Mouse (Mus musculus) right cerebral cortex, postnatal 25 days (tissue): ENCODE results near the gene Pias1.

ENCODE experiments used
- DNase-seq: peaks from one replicate; pipeline ENCODE4 v3.0.0; 2022

Gene Pias1

GRCm38 (mm10) chr9:62851571-62851970 is 136.2 kb downstream of the Pias1 start:
- no peak for DNase-seq

GRCm38 (mm10) chr9:62848641-62849040 is 139.1 kb downstream of the Pias1 start:
- no peak for DNase-seq

- peak; percentile 73 for DNase-seq
Measured at GRCm38 (mm10) chr9:62847694-62848093, 140.0 kb downstream of the Pias1 start.

- no peak for DNase-seq
Measured at GRCm38 (mm10) chr9:62844461-62844860, 143.3 kb downstream of the Pias1 start.

GRCm38 (mm10) chr9:62843356-62844024 is 144.2 kb downstream of the Pias1 start:
- no peak for DNase-seq

- no peak for DNase-seq
Measured at GRCm38 (mm10) chr9:62839172-62839770, 148.5 kb downstream of the Pias1 start.

GRCm38 (mm10) chr9:62838506-62839171 is 149.1 kb downstream of the Pias1 start, which contains the start of gene Cln6:
Gene Cln6, plus strand, starts transcription at chr9:62838785.
- peak; percentile 74 for DNase-seq

- DNase-seq: no peak
Measured at GRCm38 (mm10) chr9:62838146-62838505, 149.6 kb downstream of the Pias1 start.

- DNase-seq: no peak
Measured at GRCm38 (mm10) chr9:62837611-62838010, 150.1 kb downstream of the Pias1 start.

GRCm38 (mm10) chr9:62835705-62836446 is 151.8 kb downstream of the Pias1 start:
- no peak for DNase-seq

- DNase-seq: no peak
Measured at GRCm38 (mm10) chr9:62834906-62835305, 152.8 kb downstream of the Pias1 start.

GRCm38 (mm10) chr9:62829877-62830276 is 157.8 kb downstream of the Pias1 start:
- DNase-seq: no peak

GRCm38 (mm10) chr9:62828662-62829086 is 159.1 kb downstream of the Pias1 start:
- peak; percentile 91 for DNase-seq
